Mouse (Mus musculus) embryonic fibroblast, embryonic 13.5 days (primary cell): ENCODE measurements around the gene Rab3b.

Experiments used
- CTCF ChIP-seq: IDR thresholded peaks from 2 replicates; pipeline ENCODE4 v1.5.1; 2011; ENCODE audit warnings: mild to moderate bottlenecking, control low read depth, low read length, moderate library complexity, borderline replicate concordance; ENCODE audit not compliant: insufficient read depth
- POLR2A ChIP-seq: IDR thresholded peaks from 2 replicates; pipeline ENCODE4 v1.6.1; 2011; ENCODE audit warnings: low read depth, mild to moderate bottlenecking, control low read depth, low read length, moderate library complexity

DNA sequence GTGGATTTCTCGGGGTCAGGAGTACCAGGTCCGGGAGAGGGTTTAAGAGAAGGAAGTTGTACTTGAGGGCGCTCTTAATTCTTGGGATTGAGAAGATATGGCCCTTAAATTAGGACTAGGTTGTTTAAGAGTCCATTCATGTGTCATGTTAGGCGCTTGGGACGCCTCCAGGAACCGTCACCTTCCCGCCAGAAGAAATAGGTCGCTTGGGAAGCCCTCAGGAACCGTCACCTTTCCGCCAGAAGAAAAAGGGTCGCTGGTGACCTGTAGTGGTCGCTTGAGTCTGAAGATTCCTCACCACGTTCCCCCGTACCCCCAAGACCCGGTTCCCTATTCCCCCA is 43.9 kb upstream of the Rab3b start:
- no peak for TF ChIP-seq CTCF
- TF ChIP-seq POLR2A, result no peak
